Mouse (Mus musculus) kidney, adult 2 months (tissue): ENCODE data around the gene Prr5l. TPM values are rescaled to one million over a fixed set of nuclear protein-coding genes. Genes with fewer than 3 reads are reported as not detected.
A peak's percentile ranks its signal among the peaks of the same experiment; 100 is the strongest.

ENCODE experiments used
- DNase-seq: peaks from one replicate; pipeline ENCODE4 v3.0.0; 2021
- H3K27ac ChIP-seq: fragments of 200-500 bp; 2 replicates; pipeline ENCODE4 v1.5.1; 2012; ENCODE audit warnings: low read depth, low read length, control low read depth, inconsistent platforms; ENCODE audit not compliant: insufficient read depth
- H3K27me3 ChIP-seq: fragments of 200-500 bp; replicated peaks from 2 replicates; pipeline ENCODE4 v1.6.1; 2012; ENCODE audit warnings: mild to moderate bottlenecking, moderate library complexity, low read length, inconsistent platforms; ENCODE audit not compliant: control insufficient read depth, insufficient read depth
- H3K36me3 ChIP-seq: fragments of 200-500 bp; 2 replicates; pipeline ENCODE4 v1.6.1; 2012; ENCODE audit warnings: mild to moderate bottlenecking, moderate library complexity, low read length, inconsistent platforms; ENCODE audit not compliant: control insufficient read depth, insufficient read depth
- H3K4me1 ChIP-seq: fragments of 200-500 bp; 2 replicates; pipeline ENCODE4 v1.6.1; 2011; ENCODE audit warnings: low read length; ENCODE audit not compliant: control insufficient read depth, insufficient read depth
- H3K4me3 ChIP-seq: fragments of 200-500 bp; 2 replicates; pipeline ENCODE4 v1.5.1; 2011; ENCODE audit warnings: mild to moderate bottlenecking, low read depth, low read length, control low read depth; ENCODE audit not compliant: insufficient read depth
- CTCF ChIP-seq: fragments of 200-500 bp; conservative IDR thresholded peaks from 2 replicates; pipeline ENCODE4 v1.5.1; 2011; ENCODE audit warnings: low read depth, mild to moderate bottlenecking, control low read depth, low read length, moderate library complexity, mixed read lengths; ENCODE audit not compliant: insufficient read depth, insufficient read length
- POLR2A ChIP-seq: fragments of 200-500 bp; IDR thresholded peaks from one replicate; pipeline ENCODE4 v1.6.1; 2011; ENCODE audit warnings: low read depth, low read length, control low read depth
- WGBS: fragments of 180-500 bp; shearing (Covaris S2); methylation state at CpG from one replicate; pipeline ENCODE4 v1.1.7; 2018; 5-methylcytosine and 5-hydroxymethylcytosine counted together
- polyA plus RNA-seq: library from polyadenylated mRNA; depleted of rRNA; stranded (reverse); fragments of >200 nt; gene quantifications from 2 replicates; pipeline ENCODE4 v1.2.3, GENCODE M21; 2012

Gene Prr5l
- polyA plus RNA-seq, 1 experiment, result 7.5 TPM

DNA sequence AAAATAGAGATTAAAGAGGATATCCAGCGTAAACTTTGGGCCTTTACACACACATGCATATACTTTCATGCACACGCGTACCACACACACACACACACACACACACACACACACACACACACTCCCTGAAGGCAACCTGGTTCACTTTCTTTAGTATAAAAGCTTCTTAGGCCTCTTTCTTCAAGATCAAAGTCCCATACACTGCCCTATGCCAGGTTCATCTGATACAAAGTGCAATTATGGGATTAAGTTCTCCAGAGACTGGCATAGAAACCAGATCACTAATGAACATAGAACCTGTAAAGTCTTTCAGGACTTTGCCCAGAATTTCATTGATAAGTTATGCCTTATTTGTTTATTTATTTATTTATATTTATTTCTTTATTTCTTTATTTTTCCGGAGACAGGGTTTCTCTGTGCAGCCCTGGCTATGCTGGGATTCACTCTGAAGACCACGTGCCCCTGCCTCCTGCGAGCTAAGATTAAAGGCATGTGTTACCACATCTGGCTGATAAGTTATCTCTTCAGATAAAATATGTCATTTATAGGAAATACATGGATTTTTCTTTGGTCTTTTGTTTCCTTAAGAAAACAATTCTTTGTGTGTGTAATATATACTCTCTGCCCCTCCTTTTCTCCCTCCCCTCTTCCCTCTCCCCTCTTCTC, 73.1 kb downstream of the Prr5l start:
- WGBS, result 93% methylated on average over 6 of the region's 6 CpGs
- H3K4me1 ChIP-seq, result peaks cover 7% of the 10 kb centered on the region
- H3K4me3 ChIP-seq, result no peak overlapping the region
- no peaks in the 10 kb centered on the region for H3K27me3 ChIP-seq
- TF ChIP-seq POLR2A, result no peak
- TF ChIP-seq CTCF, result no peak
- no peaks in the 10 kb centered on the region for H3K36me3 ChIP-seq
- H3K27ac ChIP-seq, result no peak overlapping the region
- no peak for DNase-seq

DNA sequence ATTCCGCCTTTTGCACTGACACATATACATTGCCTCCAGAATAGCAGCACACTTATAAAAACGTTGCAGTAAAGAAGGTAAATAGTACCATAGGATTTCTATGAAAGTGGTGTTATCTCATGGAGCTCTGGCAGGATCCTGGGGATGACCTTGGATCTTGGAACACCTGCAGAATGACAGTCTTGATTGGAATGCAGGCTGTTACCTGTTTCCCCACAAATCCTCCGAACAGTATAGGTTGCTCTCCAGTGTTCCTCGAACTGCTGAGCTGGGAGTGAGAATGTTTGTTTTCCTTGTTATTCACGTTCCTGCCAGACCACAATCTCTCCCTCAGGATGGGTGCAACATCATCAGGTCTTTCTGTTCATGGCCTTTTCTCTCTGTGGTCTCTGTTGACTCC, 75.1 kb downstream of the Prr5l start:
- 86% methylated on average over 5 of the region's 5 CpGs for WGBS
- no peak overlapping the region for H3K27ac ChIP-seq
- no peak for DNase-seq
- H3K36me3 ChIP-seq, result no peaks in the 10 kb centered on the region
- no peaks in the 10 kb centered on the region for H3K27me3 ChIP-seq
- H3K4me1 ChIP-seq, result no peaks in the 10 kb centered on the region
- TF ChIP-seq CTCF (no peak), POLR2A (no peak)
- H3K4me3 ChIP-seq, result no peak overlapping the region

DNA sequence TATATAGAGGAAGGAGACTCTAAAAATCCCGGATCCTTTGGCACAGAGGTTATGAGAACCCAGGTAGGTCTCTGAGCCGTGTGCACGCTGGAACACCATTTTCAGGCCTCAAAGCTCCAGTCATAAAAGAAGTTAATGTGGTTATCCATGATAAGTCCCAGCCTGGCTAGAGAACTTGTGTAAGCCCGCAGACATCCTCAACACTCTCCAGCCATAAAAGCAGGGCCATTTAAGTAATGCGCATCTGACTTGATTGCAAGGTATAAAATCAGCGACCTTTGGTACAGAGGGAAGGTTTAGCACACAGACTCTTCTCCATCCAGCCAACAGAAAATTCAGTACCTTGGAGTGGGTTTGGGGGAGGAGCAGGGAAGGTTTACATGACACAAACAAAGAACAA, 80.6 kb downstream of the Prr5l start:
- Histone ChIP-seq H3K27ac (no peak overlapping the region), H3K27me3 (no peaks in the 10 kb centered on the region), H3K4me3 (no peak overlapping the region), H3K36me3 (no peaks in the 10 kb centered on the region), H3K4me1 (no peaks in the 10 kb centered on the region)
- TF ChIP-seq POLR2A, result no peak
- TF ChIP-seq CTCF, result no peak
- no peak for DNase-seq
- WGBS, result 82% methylated on average over 6 of the region's 6 CpGs

DNA sequence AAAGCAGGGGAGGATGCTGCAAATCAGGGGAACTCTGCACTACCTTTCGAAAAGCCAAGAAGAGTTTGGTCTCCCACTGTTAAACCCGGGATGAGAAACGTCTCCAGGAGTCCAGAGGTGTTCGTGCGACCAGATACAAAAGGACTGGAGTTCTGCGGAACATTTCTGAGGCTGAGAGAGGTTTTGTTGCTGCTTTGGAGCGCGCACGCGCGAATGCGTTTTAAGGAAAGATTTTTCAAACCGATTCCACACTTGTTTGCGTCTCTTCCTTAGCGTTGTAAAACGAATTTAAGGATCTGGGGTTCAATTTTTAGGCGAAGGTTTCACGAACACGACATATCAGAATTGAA, 85.0 kb downstream of the Prr5l start:
- Histone ChIP-seq H3K4me1 (no peaks in the 10 kb centered on the region), H3K4me3 (peak overlapping the region; percentile 60), H3K27ac (peak overlapping the region; percentile 27; the same call in 1 of the 2 replicates), H3K27me3 (no peaks in the 10 kb centered on the region), H3K36me3 (no peaks in the 10 kb centered on the region)
- 3% methylated on average over 19 of the region's 19 CpGs for WGBS
- no peak for TF ChIP-seq CTCF
- no peak for TF ChIP-seq POLR2A
- peak; percentile 34 for DNase-seq

DNA sequence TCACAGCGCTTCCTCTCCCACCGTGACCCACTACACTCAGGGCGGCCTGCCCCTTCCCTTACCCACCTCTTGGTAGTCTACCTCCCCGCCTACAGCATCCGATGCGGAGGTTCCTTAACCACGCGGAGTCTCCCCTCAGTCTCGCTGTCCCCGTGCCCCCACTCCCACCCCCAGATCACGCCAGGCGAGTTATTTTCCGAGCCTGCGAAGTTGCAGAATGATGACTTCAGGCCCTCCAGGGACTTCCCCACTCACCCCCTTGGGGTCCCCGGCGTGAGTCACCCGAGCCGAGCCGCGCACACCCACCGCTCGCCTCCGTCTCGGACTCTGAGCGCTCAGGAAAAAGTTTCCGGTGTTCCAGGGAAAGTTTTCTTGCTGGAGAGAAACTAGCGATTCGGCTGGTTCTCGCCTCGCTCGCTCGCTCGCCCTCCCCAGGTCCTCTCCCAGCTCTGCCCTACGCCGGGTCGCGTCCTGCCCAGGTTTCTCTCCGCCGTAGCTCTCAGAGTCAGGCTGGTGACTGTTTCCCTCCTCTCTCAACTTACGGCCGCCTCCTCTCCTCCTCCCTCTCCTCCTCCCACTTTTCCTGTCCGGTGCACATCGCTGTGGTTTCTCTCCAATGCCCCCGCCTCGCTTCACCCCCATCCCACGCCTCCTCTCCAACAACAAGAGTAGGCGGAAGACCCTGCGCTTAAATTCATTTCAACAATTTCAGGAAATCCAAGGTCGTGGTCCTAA, 85.5 kb downstream of the Prr5l start:
- no peaks in the 10 kb centered on the region for H3K4me1 ChIP-seq
- no peaks in the 10 kb centered on the region for H3K27me3 ChIP-seq
- WGBS, result 1% methylated on average over 49 of the region's 49 CpGs
- DNase-seq, result peak; percentile 65
- H3K36me3 ChIP-seq, result no peaks in the 10 kb centered on the region
- H3K4me3 ChIP-seq, result peak overlapping the region; percentile 60
- H3K27ac ChIP-seq, result peak overlapping the region; percentile 27; the same call in 1 of the 2 replicates
- TF ChIP-seq POLR2A, result no peak
- TF ChIP-seq CTCF, result no peak

DNA sequence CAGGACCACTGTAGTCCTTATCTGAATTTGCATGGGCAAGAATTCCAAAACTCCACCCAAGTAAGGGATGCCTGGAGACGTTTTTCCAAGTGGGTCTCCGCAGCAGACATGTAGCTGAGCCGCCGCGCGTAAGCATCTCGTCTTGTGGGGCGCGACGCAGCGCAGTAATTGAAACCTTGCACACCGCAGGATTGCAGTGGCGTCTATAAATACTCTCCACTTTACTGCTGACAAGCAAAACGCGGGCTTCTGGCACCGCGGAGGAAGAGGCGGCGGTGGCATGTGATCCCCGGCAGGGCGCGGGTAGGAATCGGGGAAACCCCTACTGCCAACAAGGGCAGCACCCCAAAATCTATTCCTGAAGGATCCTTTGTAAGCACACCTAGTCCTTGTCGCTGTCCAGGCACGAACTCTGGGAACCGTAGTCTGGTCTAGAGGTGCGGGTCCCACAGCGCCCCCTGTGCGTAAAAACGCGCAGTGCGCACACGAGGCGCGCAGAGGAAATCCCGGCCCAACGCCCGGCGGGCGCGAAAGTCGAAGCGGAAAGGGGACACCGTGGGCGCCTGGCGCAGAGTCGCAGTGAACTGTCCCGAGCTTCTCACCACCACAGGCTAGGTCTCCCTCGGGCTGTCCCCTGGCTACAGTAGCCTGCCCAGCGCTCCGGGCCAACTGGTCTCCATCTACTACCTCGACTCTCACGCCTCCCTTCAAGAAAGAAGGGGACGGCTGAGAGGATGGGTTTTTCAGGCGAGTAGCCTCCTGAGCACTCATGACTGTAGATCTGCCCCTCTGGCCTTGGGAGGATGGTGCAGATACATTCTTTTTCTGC, 86.3 kb downstream of the Prr5l start:
- Histone ChIP-seq H3K27me3 (no peaks in the 10 kb centered on the region), H3K4me3 (peak overlapping the region; percentile 60), H3K36me3 (no peaks in the 10 kb centered on the region), H3K27ac (no peak overlapping the region), H3K4me1 (no peaks in the 10 kb centered on the region)
- peak; percentile 73 for TF ChIP-seq CTCF
- TF ChIP-seq POLR2A, result no peak
- peak; percentile 86 for DNase-seq
- WGBS, result 2% methylated on average over 55 of the region's 55 CpGs

DNA sequence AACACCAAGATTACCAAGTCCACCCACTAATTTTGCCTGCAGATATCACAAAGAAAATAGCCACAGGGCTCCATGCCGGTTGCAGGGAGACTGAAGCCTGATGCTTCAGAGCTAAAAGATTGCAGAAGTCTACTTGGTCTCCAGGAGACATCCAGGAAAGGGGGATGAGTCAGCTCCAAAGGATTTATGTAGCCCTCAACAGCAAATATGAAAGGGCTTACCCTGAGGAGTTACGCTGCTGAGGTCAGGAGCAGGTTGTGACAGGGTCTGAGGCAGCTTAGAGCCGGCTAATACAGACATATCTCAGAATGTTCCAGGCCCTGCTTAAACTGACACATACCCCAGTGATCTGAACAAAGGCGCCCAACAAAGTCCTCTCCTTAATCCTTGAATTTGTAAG, 90.7 kb downstream of the Prr5l start:
- 83% methylated on average over 4 of the region's 4 CpGs for WGBS
- Histone ChIP-seq H3K27ac (no peak overlapping the region), H3K36me3 (no peaks in the 10 kb centered on the region), H3K27me3 (no peaks in the 10 kb centered on the region), H3K4me1 (no peaks in the 10 kb centered on the region), H3K4me3 (no peak overlapping the region)
- no peak for DNase-seq
- TF ChIP-seq CTCF, result no peak
- no peak for TF ChIP-seq POLR2A
